Mouse (Mus musculus) lung, postnatal 0 days (tissue): ENCODE data around the gene Cltb. TPM values are rescaled to one million over a fixed set of nuclear protein-coding genes. Genes with fewer than 3 reads are reported as not detected.

Experiments used
- ATAC-seq: fragments of 200-750 bp; cut with Nextera tagmentation; 2 replicates; pipeline ENCODE4 v1.8.0; 2017; ENCODE audit warnings: moderate library complexity
- DNase-seq: peaks from one replicate; pipeline ENCODE4 v3.0.0-alpha.2; 2016; ENCODE audit warnings: low spot score
- H3K27ac ChIP-seq: fragments of 300-500 bp; sonication (generic); 2 replicates; pipeline ENCODE4 v1.5.1; 2014; ENCODE audit warnings: antibody characterized with exemption, mild to moderate bottlenecking, low read length, mixed read lengths
- H3K27me3 ChIP-seq: fragments of 300-500 bp; sonication (generic); replicated peaks from 2 replicates; pipeline ENCODE4 v1.6.1; 2014; ENCODE audit warnings: low read length, mixed read lengths; ENCODE audit not compliant: insufficient read depth
- H3K36me3 ChIP-seq: fragments of 300-500 bp; sonication (generic); 2 replicates; pipeline ENCODE4 v1.6.1; 2014; ENCODE audit warnings: low read length, mixed read lengths; ENCODE audit not compliant: insufficient read depth
- H3K4me1 ChIP-seq: fragments of 300-500 bp; sonication (generic); 2 replicates; pipeline ENCODE4 v1.6.1; 2014; ENCODE audit warnings: antibody characterized with exemption, low read depth, low read length, mixed read lengths; ENCODE audit not compliant: insufficient read depth
- H3K4me2 ChIP-seq: fragments of 300-500 bp; sonication (generic); replicated peaks from 2 replicates; pipeline ENCODE4 v1.6.1; 2014; ENCODE audit warnings: low read depth, mild to moderate bottlenecking, low read length, moderate library complexity, mixed read lengths
- H3K4me3 ChIP-seq: fragments of 300-500 bp; sonication (generic); 2 replicates; pipeline ENCODE4 v1.5.1; 2014; ENCODE audit warnings: low read depth, low read length
- H3K9ac ChIP-seq: fragments of 300-500 bp; sonication (generic); replicated peaks from 2 replicates; pipeline ENCODE4 v1.6.1; 2014; ENCODE audit warnings: low read depth, mild to moderate bottlenecking
- H3K9me3 ChIP-seq: fragments of 300-500 bp; sonication (generic); 2 replicates; pipeline ENCODE4 v1.6.1; 2016; ENCODE audit warnings: low read length, mixed read lengths
- CTCF ChIP-seq: IDR thresholded peaks from 2 replicates; pipeline ENCODE4 v1.5.1; 2016; ENCODE audit warnings: antibody characterized with exemption, mild to moderate bottlenecking
- EP300 ChIP-seq: IDR thresholded peaks from 2 replicates; pipeline ENCODE4 v1.6.1; 2016; ENCODE audit warnings: antibody characterized with exemption, mild to moderate bottlenecking, control low read depth
- WGBS: fragments of 180-500 bp; shearing (Covaris S2); extraction: QIAGEN DNeasy Blood & Tissue Kit; methylation state at CpG from one replicate; pipeline ENCODE4 v1.1.7; 2014; 5-methylcytosine and 5-hydroxymethylcytosine counted together
- polyA plus RNA-seq: library from polyadenylated mRNA; unstranded; fragments of >200 nt; fragmentation: Nextera tagmentation; extraction: Ambion mirVana; gene quantifications from 2 replicates; pipeline ENCODE4 v1.2.1, GENCODE M21; 2015

The Cltb gene
- 104 and 118 TPM in 2 replicates for polyA plus RNA-seq

DNA sequence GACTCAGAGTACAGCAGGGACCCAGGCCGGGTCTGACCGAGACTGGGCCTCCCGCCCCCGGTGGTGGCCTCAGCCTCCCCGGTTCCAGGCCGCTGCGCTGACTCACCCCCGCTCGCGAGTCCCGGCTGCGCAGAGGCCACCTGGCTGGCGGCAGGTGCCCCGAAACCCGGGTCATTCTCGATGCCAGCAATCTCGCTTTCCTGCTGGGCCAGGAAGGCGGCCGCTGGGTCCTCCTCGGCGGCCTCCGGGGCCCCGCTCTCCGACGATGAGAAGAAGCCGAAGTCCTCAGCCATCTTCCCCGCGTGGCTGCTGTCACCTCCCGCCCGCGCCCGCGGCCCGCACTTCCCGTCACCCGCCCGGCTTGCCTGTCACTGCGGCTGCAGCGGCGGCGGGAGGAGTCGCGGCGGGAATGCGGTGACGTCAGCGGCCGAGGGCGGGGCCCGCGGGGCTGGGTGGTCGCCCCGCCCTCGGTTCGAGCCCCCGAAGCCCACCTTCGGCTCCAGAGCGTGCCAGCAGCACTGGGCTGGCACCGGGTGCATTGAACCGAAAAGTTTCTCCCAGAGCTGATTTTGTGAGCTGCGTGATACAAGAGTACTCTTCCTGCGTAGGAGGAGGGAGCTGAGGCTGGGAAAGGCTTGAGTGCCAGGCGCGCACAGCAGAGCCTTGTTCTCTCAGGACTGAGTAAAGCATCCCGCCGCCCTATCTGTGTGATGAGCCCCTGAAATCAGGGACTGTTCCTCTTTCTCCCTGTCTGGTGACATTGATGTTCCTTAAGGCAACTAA is at the start of gene Cltb:
Cltb (minus strand) TSS at position 373 of the 783 bp plus-strand sequence.
- H3K9ac ChIP-seq = peak within 1 kb of the TSS; percentile 78
- peaks cover 4% of the 10 kb centered on the region; the same call in 1 of the 2 replicates for H3K4me1 ChIP-seq
- DNase-seq = peak; percentile 86
- no peak for TF ChIP-seq CTCF
- TF ChIP-seq EP300 = no peak
- H3K27me3 ChIP-seq = no peaks in the 10 kb centered on the region
- peak; percentile 88 for ATAC-seq
- H3K9me3 ChIP-seq = no peaks in the 10 kb centered on the region
- peak within 1 kb of the TSS; percentile 74 for H3K4me3 ChIP-seq
- WGBS = 6% methylated on average over 60 of the region's 66 CpGs
- peak within 1 kb of the TSS; percentile 89 for H3K4me2 ChIP-seq
- H3K36me3 ChIP-seq = no peaks in the 10 kb centered on the region
- peak within 1 kb of the TSS; percentile 85 for H3K27ac ChIP-seq

- Histone ChIP-seq H3K4me1 (no peaks in the 10 kb centered on the region), H3K27ac (no peak overlapping the region), H3K4me3 (no peak overlapping the region), H3K27me3 (no peaks in the 10 kb centered on the region), H3K9me3 (no peaks in the 10 kb centered on the region), H3K36me3 (peaks cover 33% of the 10 kb centered on the region; the same call in 1 of the 2 replicates), H3K9ac (no peak overlapping the region), H3K4me2 (no peak overlapping the region)
- DNase-seq (no peak), ATAC-seq (no peak)
- no peak for TF ChIP-seq CTCF
- TF ChIP-seq EP300 = no peak
- 51% methylated on average over 5 of the region's 5 CpGs for WGBS
Measured at GRCm38 (mm10) chr13:54660877-54661276, 49.7 kb upstream of the Cltb start.

DNA sequence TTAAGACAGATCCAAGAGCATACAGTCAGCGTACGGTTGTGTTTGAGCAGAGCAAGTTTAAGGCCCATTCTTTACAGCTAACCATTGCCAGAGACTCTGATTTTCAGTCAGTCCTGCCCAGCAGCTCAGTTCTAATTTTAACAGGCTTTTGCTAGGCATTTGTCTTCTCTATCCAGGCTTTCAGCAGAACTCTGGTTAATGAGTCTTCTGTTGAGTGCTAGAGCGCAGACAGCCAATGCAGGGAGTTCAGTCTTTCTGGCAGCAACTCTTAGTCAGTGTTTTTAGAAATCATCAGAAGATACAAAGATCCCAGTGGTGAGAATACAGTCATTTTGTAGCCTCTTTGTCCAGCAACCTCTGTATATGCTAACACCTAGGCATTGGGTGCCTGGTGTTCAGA is 39.3 kb upstream of the Cltb start:
- Histone ChIP-seq H3K27ac (no peak overlapping the region), H3K36me3 (peaks cover 65% of the 10 kb centered on the region), H3K4me2 (no peak overlapping the region), H3K9me3 (no peaks in the 10 kb centered on the region), H3K27me3 (no peaks in the 10 kb centered on the region), H3K9ac (no peak overlapping the region), H3K4me1 (no peaks in the 10 kb centered on the region), H3K4me3 (no peak overlapping the region)
- TF ChIP-seq EP300 (no peak), CTCF (no peak)
- ATAC-seq (no peak), DNase-seq (no peak)
- 95% methylated on average over 3 of the region's 3 CpGs for WGBS

- Histone ChIP-seq H3K27ac (no peak overlapping the region), H3K4me2 (no peak overlapping the region), H3K4me3 (no peak overlapping the region), H3K27me3 (no peaks in the 10 kb centered on the region), H3K9ac (no peak overlapping the region), H3K9me3 (no peaks in the 10 kb centered on the region), H3K36me3 (0 out of 2 replicates have a peak, but pooled peaks cover 8% of the 10 kb centered on the region), H3K4me1 (no peaks in the 10 kb centered on the region)
- TF ChIP-seq EP300 (no peak), CTCF (no peak)
- WGBS = 100% methylated on average over 3 of the region's 3 CpGs
- ATAC-seq (no peak), DNase-seq (no peak)
Measured at GRCm38 (mm10) chr13:54635011-54635410, 23.9 kb upstream of the Cltb start.

- no peak overlapping the region for H3K4me3 ChIP-seq
- 37% methylated on average over 3 of the region's 3 CpGs for WGBS
- no peaks in the 10 kb centered on the region for H3K9me3 ChIP-seq
- H3K4me1 ChIP-seq = no peaks in the 10 kb centered on the region
- no peak overlapping the region for H3K9ac ChIP-seq
- DNase-seq (peak; percentile 83), ATAC-seq (peak; percentile 80)
- no peak overlapping the region for H3K4me2 ChIP-seq
- no peaks in the 10 kb centered on the region for H3K36me3 ChIP-seq
- TF ChIP-seq CTCF = no peak
- peak; percentile 40; the same call in 1 of the 2 replicates for TF ChIP-seq EP300
- no peaks in the 10 kb centered on the region for H3K27me3 ChIP-seq
- no peak overlapping the region for H3K27ac ChIP-seq
Measured at GRCm38 (mm10) chr13:54632731-54633277, 21.7 kb upstream of the Cltb start.

GRCm38 (mm10) chr13:54629128-54629527 is 18.0 kb upstream of the Cltb start:
- DNase-seq (peak; percentile 95), ATAC-seq (peak; percentile 90)
- peak overlapping the region; percentile 6; the same call in 1 of the 2 replicates for H3K27ac ChIP-seq
- H3K4me1 ChIP-seq = no peaks in the 10 kb centered on the region
- no peaks in the 10 kb centered on the region for H3K27me3 ChIP-seq
- H3K9me3 ChIP-seq = no peaks in the 10 kb centered on the region
- H3K9ac ChIP-seq = no peak overlapping the region
- TF ChIP-seq EP300 = peak; percentile 44; the same call in 1 of the 2 replicates
- TF ChIP-seq CTCF = no peak
- no peak overlapping the region for H3K4me3 ChIP-seq
- no peak overlapping the region for H3K4me2 ChIP-seq
- 43% methylated on average over 4 of the region's 4 CpGs for WGBS
- H3K36me3 ChIP-seq = no peaks in the 10 kb centered on the region
